Mouse (Mus musculus): ENCODE measurements around the gene Taok2. TPM values are rescaled to one million over a fixed set of nuclear protein-coding genes. Genes with fewer than 3 reads are reported as not detected.
A peak's percentile ranks its signal among the peaks of the same experiment; 100 is the strongest.

Gene Taok2
- polyA plus RNA-seq, 1 experiment from 2014 or later: 46.3 TPM

GRCm38 (mm10) chr7:126848794-126849193 is 35.7 kb downstream of the Taok2 start:
- no peak overlapping the region for H3K9ac ChIP-seq

GRCm38 (mm10) chr7:126847421-126848398 is 36.8 kb downstream of the Taok2 start:
- peak overlapping the region; percentile 98 for H3K4me2 ChIP-seq
- H3K4me1 ChIP-seq: peaks cover 19% of the 10 kb centered on the region
- peaks cover 12% of the 10 kb centered on the region for H3K36me3 ChIP-seq
- H3K4me3 ChIP-seq: peak overlapping the region; percentile 50
- peak overlapping the region; percentile 36 for H3K9ac ChIP-seq
- H3K27me3 ChIP-seq: peaks cover 39% of the 10 kb centered on the region
- under 1% methylated on average over 74 of the region's 74 CpGs for WGBS
- 0 out of 2 replicates have a peak, but pooled peaks have one; percentile 19 for ATAC-seq (ENCODE audit: insufficient number of reproducible peaks, low FRiP score, low TSS enrichment, low read depth)
- H3K9me3 ChIP-seq: no peaks in the 10 kb centered on the region
- no peak overlapping the region for H3K27ac ChIP-seq

More at GRCm38 (mm10) chr7:126848794-126849193, 35.7 kb downstream of the Taok2 start:
- no peaks in the 10 kb centered on the region for H3K9me3 ChIP-seq
- peak overlapping the region; percentile 50; the same call in 1 of the 2 replicates for H3K4me3 ChIP-seq
- peak overlapping the region; percentile 98; the same call in 1 of the 2 replicates for H3K4me2 ChIP-seq
- peaks cover 23% of the 10 kb centered on the region for H3K36me3 ChIP-seq
- WGBS: 28% methylated on average over 10 of the region's 10 CpGs
- peaks cover 39% of the 10 kb centered on the region for H3K27me3 ChIP-seq
- H3K4me1 ChIP-seq: peaks cover 19% of the 10 kb centered on the region
- no peak for ATAC-seq (ENCODE audit: insufficient number of reproducible peaks, low FRiP score, low TSS enrichment, low read depth)
- no peak overlapping the region for H3K27ac ChIP-seq

- H3K9me3 ChIP-seq: no peaks in the 10 kb centered on the region
- peak within 1 kb of the TSS; percentile 98 for H3K4me2 ChIP-seq
- H3K9ac ChIP-seq: peak within 1 kb of the TSS; percentile 36
- H3K36me3 ChIP-seq: peaks cover 6% of the 10 kb centered on the region
- H3K4me1 ChIP-seq: peaks cover 19% of the 10 kb centered on the region
- ATAC-seq (ENCODE audit: insufficient number of reproducible peaks, low FRiP score, low TSS enrichment, low read depth): no peak
- H3K27me3 ChIP-seq: peaks cover 39% of the 10 kb centered on the region
- H3K27ac ChIP-seq: no peak within 1 kb of the TSS
- WGBS: 30% methylated on average over 4 of the region's 4 CpGs
- H3K4me3 ChIP-seq: peak within 1 kb of the TSS; percentile 50
These were observed 37.4 kb downstream of the Taok2 start, which contains the start of gene Doc2a for GRCm38 (mm10) chr7:126847116-126847420. TSS of gene Doc2a (plus strand) at chr7:126847416.

GRCm38 (mm10) chr7:126845516-126845915 is 39.0 kb downstream of the Taok2 start:
- Histone ChIP-seq H3K4me1 (peaks cover 19% of the 10 kb centered on the region), H3K27ac (no peak overlapping the region), H3K4me2 (no peak overlapping the region), H3K36me3 (no peaks in the 10 kb centered on the region), H3K27me3 (peaks cover 39% of the 10 kb centered on the region), H3K4me3 (no peak overlapping the region), H3K9me3 (no peaks in the 10 kb centered on the region), H3K9ac (no peak overlapping the region)
- no peak for ATAC-seq (ENCODE audit: insufficient number of reproducible peaks, low FRiP score, low TSS enrichment, low read depth)
- 96% methylated on average over 2 of the region's 2 CpGs for WGBS

GRCm38 (mm10) chr7:126843276-126843675 is 41.2 kb downstream of the Taok2 start:
- H3K4me2 ChIP-seq: no peak overlapping the region
- no peak overlapping the region for H3K4me3 ChIP-seq
- H3K9ac ChIP-seq: no peak overlapping the region
- H3K4me1 ChIP-seq: peaks cover 12% of the 10 kb centered on the region
- no peaks in the 10 kb centered on the region for H3K9me3 ChIP-seq
- 76% methylated on average over 9 of the region's 9 CpGs for WGBS
- no peak overlapping the region for H3K27ac ChIP-seq
- peaks cover 18% of the 10 kb centered on the region for H3K27me3 ChIP-seq
- no peaks in the 10 kb centered on the region for H3K36me3 ChIP-seq
- ATAC-seq (ENCODE audit: insufficient number of reproducible peaks, low FRiP score, low TSS enrichment, low read depth): no peak

GRCm38 (mm10) chr7:126833294-126833693 is 51.2 kb downstream of the Taok2 start:
- H3K36me3 ChIP-seq: no peaks in the 10 kb centered on the region
- no peak overlapping the region for H3K4me3 ChIP-seq
- H3K4me1 ChIP-seq: peaks cover 4% of the 10 kb centered on the region
- H3K9me3 ChIP-seq: no peaks in the 10 kb centered on the region
- H3K27me3 ChIP-seq: 0 out of 2 replicates have a peak, but pooled peaks cover 17% of the 10 kb centered on the region
- no peak overlapping the region for H3K27ac ChIP-seq
- H3K4me2 ChIP-seq: no peak overlapping the region
- ATAC-seq (ENCODE audit: insufficient number of reproducible peaks, low FRiP score, low TSS enrichment, low read depth): no peak
- WGBS: 96% methylated on average over 1 of the region's 1 CpGs
- H3K9ac ChIP-seq: no peak overlapping the region

- WGBS: 2% methylated on average over 21 of the region's 21 CpGs
- 0 out of 2 replicates have a peak, but pooled peaks cover 17% of the 10 kb centered on the region for H3K27me3 ChIP-seq
- no peak overlapping the region for H3K9ac ChIP-seq
- peak; percentile 64 for ATAC-seq (ENCODE audit: insufficient number of reproducible peaks, low FRiP score, low TSS enrichment, low read depth)
- H3K27ac ChIP-seq: no peak overlapping the region
- peak overlapping the region; percentile 41 for H3K4me2 ChIP-seq
- H3K4me3 ChIP-seq: peak overlapping the region; percentile 23
- H3K9me3 ChIP-seq: no peaks in the 10 kb centered on the region
- peaks cover 4% of the 10 kb centered on the region for H3K4me1 ChIP-seq
- no peaks in the 10 kb centered on the region for H3K36me3 ChIP-seq
These were observed 52.4 kb downstream of the Taok2 start for GRCm38 (mm10) chr7:126832036-126832598.

- no peak for ATAC-seq (ENCODE audit: insufficient number of reproducible peaks, low FRiP score, low TSS enrichment, low read depth)
- peak within 1 kb of the TSS; percentile 23 for H3K4me3 ChIP-seq
- H3K36me3 ChIP-seq: no peaks in the 10 kb centered on the region
- H3K9ac ChIP-seq: no peak within 1 kb of the TSS
- H3K4me2 ChIP-seq: peak within 1 kb of the TSS; percentile 41
- H3K27me3 ChIP-seq: 0 out of 2 replicates have a peak, but pooled peaks cover 20% of the 10 kb centered on the region
- no peaks in the 10 kb centered on the region for H3K9me3 ChIP-seq
- H3K27ac ChIP-seq: no peak within 1 kb of the TSS
- peaks cover 4% of the 10 kb centered on the region for H3K4me1 ChIP-seq
- WGBS: 64% methylated on average over 5 of the region's 5 CpGs
These were observed 53.0 kb downstream of the Taok2 start, which contains the start of gene 4930451I11Rik for GRCm38 (mm10) chr7:126831539-126831938. TSS of gene 4930451I11Rik (minus strand) at chr7:126831639.

- Histone ChIP-seq H3K4me3 (no peak overlapping the region), H3K9me3 (no peaks in the 10 kb centered on the region), H3K4me2 (no peak overlapping the region), H3K27ac (no peak overlapping the region), H3K9ac (no peak overlapping the region), H3K36me3 (no peaks in the 10 kb centered on the region), H3K4me1 (peaks cover 6% of the 10 kb centered on the region), H3K27me3 (peaks cover 58% of the 10 kb centered on the region)
- WGBS: 73% methylated on average over 5 of the region's 5 CpGs
- no peak for ATAC-seq (ENCODE audit: insufficient number of reproducible peaks, low FRiP score, low TSS enrichment, low read depth)
These were observed 58.6 kb downstream of the Taok2 start for GRCm38 (mm10) chr7:126825952-126826351.

- H3K27ac ChIP-seq: no peak overlapping the region
- 18% methylated on average over 8 of the region's 8 CpGs for WGBS
- no peaks in the 10 kb centered on the region for H3K36me3 ChIP-seq
- H3K9ac ChIP-seq: no peak overlapping the region
- no peak overlapping the region for H3K4me2 ChIP-seq
- peaks cover 6% of the 10 kb centered on the region for H3K4me1 ChIP-seq
- no peak for ATAC-seq (ENCODE audit: insufficient number of reproducible peaks, low FRiP score, low TSS enrichment, low read depth)
- H3K4me3 ChIP-seq: no peak overlapping the region
- H3K9me3 ChIP-seq: no peaks in the 10 kb centered on the region
- peaks cover 53% of the 10 kb centered on the region for H3K27me3 ChIP-seq
These were observed 59.1 kb downstream of the Taok2 start for GRCm38 (mm10) chr7:126825403-126825802.

GRCm38 (mm10) chr7:126823940-126824339 is 60.6 kb downstream of the Taok2 start:
- Histone ChIP-seq H3K4me3 (no peak overlapping the region), H3K4me2 (no peak overlapping the region), H3K27me3 (peaks cover 51% of the 10 kb centered on the region), H3K36me3 (no peaks in the 10 kb centered on the region), H3K9me3 (no peaks in the 10 kb centered on the region), H3K4me1 (peaks cover 6% of the 10 kb centered on the region), H3K27ac (no peak overlapping the region), H3K9ac (no peak overlapping the region)
- ATAC-seq (ENCODE audit: insufficient number of reproducible peaks, low FRiP score, low TSS enrichment, low read depth): no peak
- 9% methylated on average over 10 of the region's 10 CpGs for WGBS

Data from limb, embryonic 15.5 days (tissue).